ENCODE assay signal across 24 mouse cellular contexts in genomic region chr4:32338451-32338850, GRCm38 (mm10).
DNase-seq lines count a peak whose midpoint lies in the region; ATAC-seq and TF ChIP-seq lines count a peak whose summit lies in the region.
"Had no signal": no experiment of that assay in that cellular context is flagged by ENCODE, and none has a peak within 500 bp of the region (broad histone marks: within the 10 kb centered on the region; RNA-seq: fewer than 3 reads in every experiment).

No protein-coding gene starts in this region.

- peak overlapping the region; percentile 82 for H3K27ac ChIP-seq in heart, embryonic 10.5 days
- H3K27ac ChIP-seq in heart, embryonic 15.5 days, result peak overlapping the region; percentile 77
- no peak overlapping the region for H3K27ac ChIP-seq in lung, postnatal 0 days (ENCODE audit: low read length)
- H3K27ac ChIP-seq in kidney, adult 2 months (ENCODE audit: insufficient read depth, low read depth, low read length), result no peak overlapping the region
- H3K27ac ChIP-seq: hindbrain, embryonic 15.5 days; liver, embryonic 12.5 days had no signal

- 0 out of 2 replicates have a peak, but pooled peaks have one; percentile 19 for ATAC-seq in heart, embryonic 15.5 days (replicated peaks; ENCODE audit: insufficient number of reproducible peaks, insufficient read depth, low FRiP score, low read depth)
- peak; percentile 53 for ATAC-seq in lung, postnatal 0 days
- ATAC-seq: CD4-positive, CD25-positive, alpha-beta regulatory T cell, adult 4 months had no signal

- no peaks in the 10 kb centered on the region for H3K27me3 ChIP-seq in heart, embryonic 10.5 days (ENCODE audit: insufficient read depth, poor library complexity, severe bottlenecking)
- H3K27me3 ChIP-seq in heart, embryonic 15.5 days, result no peaks in the 10 kb centered on the region
- no peaks in the 10 kb centered on the region for H3K27me3 ChIP-seq in lung, postnatal 0 days (replicated peaks; ENCODE audit: insufficient read depth, low read length)
- H3K27me3 ChIP-seq in kidney, adult 2 months (replicated peaks; ENCODE audit: control insufficient read depth, insufficient read depth, low read length), result no peaks in the 10 kb centered on the region
- H3K27me3 ChIP-seq: embryonic facial prominence, embryonic 12.5 days; hindbrain, embryonic 15.5 days; liver, embryonic 12.5 days had no signal

- intact Hi-C loops in heart, postnatal 36 days (cut with DNase I), result loop anchor here (2.0 to 5.0 kb wide), 3 partner anchors 168 to 281 kb away; no protein-coding TSS in a partner anchor
- intact Hi-C loops in heart, postnatal 25 days (cut with DNase I), result loop anchor here (5.0 kb wide), 1 partner anchor 169 kb away; no protein-coding TSS in a partner anchor

- no peak overlapping the region for H3K4me3 ChIP-seq in heart, embryonic 10.5 days
- H3K4me3 ChIP-seq in heart, embryonic 15.5 days, result no peak overlapping the region
- no peak overlapping the region for H3K4me3 ChIP-seq in lung, postnatal 0 days (ENCODE audit: low read depth, low read length)
- H3K4me3 ChIP-seq in kidney, adult 2 months (ENCODE audit: insufficient read depth, low read depth, low read length), result no peak overlapping the region
- H3K4me3 ChIP-seq: embryonic facial prominence, embryonic 12.5 days; hindbrain, embryonic 10.5 days; hindbrain, embryonic 15.5 days; liver, embryonic 12.5 days had no signal

- DNase-seq in heart, embryonic 10.5 days (ENCODE audit: low spot score), result no peak
- DNase-seq in heart, postnatal 36 days, result no peak
- no peak for DNase-seq in heart, postnatal 25 days (ENCODE audit: low spot score)
- peak; percentile 66 for DNase-seq in lung, postnatal 0 days (ENCODE audit: low spot score)
- DNase-seq in lung, postnatal 4 days, result no peak
- DNase-seq in kidney, adult 2 months, result no peak
- DNase-seq: adrenal gland, postnatal 14 days; cerebellum, adult 11-12 months; cerebellum, adult 9-11 months; embryo, embryonic 11 days; gastrocnemius, postnatal 10 days; kidney, adult 9 months; kidney, postnatal 10 days; layer of hippocampus, postnatal 36 days; left cerebral cortex, postnatal 4 days; liver, postnatal 0 days; right cerebral cortex, postnatal 4 days had no signal

- TF ChIP-seq EP300 in lung, postnatal 0 days (IDR thresholded peaks at IDR 0.05), result no peak

- H3K9me3 ChIP-seq in heart, embryonic 10.5 days, result no peaks in the 10 kb centered on the region
- H3K9me3 ChIP-seq in heart, embryonic 15.5 days (replicated peaks), result no peaks in the 10 kb centered on the region
- H3K9me3 ChIP-seq in lung, postnatal 0 days (ENCODE audit: low read length), result no peaks in the 10 kb centered on the region
- H3K9me3 ChIP-seq: embryonic facial prominence, embryonic 12.5 days; hindbrain, embryonic 10.5 days; hindbrain, embryonic 15.5 days; liver, embryonic 12.5 days had no signal

- H3K4me1 ChIP-seq in heart, embryonic 10.5 days, result peaks cover 52% of the 10 kb centered on the region
- H3K4me1 ChIP-seq in heart, embryonic 15.5 days (replicated peaks), result peaks cover 43% of the 10 kb centered on the region
- H3K4me1 ChIP-seq in lung, postnatal 0 days (ENCODE audit: insufficient read depth, low read depth, low read length), result peaks cover 13% of the 10 kb centered on the region; the same call in 1 of the 2 replicates
- peaks cover 6% of the 10 kb centered on the region; the same call in 1 of the 2 replicates for H3K4me1 ChIP-seq in kidney, adult 2 months (ENCODE audit: control insufficient read depth, insufficient read depth, low read length)

- WGBS in heart, embryonic 10.5 days, result 53% methylated on average over 10 of the region's 10 CpGs
- WGBS in heart, embryonic 15.5 days, result 38% methylated on average over 10 of the region's 10 CpGs
- WGBS in lung, postnatal 0 days, result 36% methylated on average over 10 of the region's 10 CpGs
- WGBS in kidney, adult 2 months, result 66% methylated on average over 10 of the region's 10 CpGs

- no peak overlapping the region for H3K4me2 ChIP-seq in heart, embryonic 15.5 days
- no peak overlapping the region for H3K4me2 ChIP-seq in lung, postnatal 0 days (replicated peaks; ENCODE audit: low read depth, low read length)
- H3K4me2 ChIP-seq: embryonic facial prominence, embryonic 12.5 days; hindbrain, embryonic 15.5 days; midbrain, embryonic 11.5 days had no signal

- H3K9ac ChIP-seq in heart, embryonic 15.5 days, result no peak overlapping the region
- no peak overlapping the region for H3K9ac ChIP-seq in lung, postnatal 0 days (replicated peaks; ENCODE audit: low read depth)
- H3K9ac ChIP-seq: embryonic facial prominence, embryonic 12.5 days; hindbrain, embryonic 15.5 days; liver, embryonic 12.5 days; liver, postnatal 0 days had no signal

- no peak for TF ChIP-seq POLR2A in kidney, adult 2 months (IDR thresholded peaks at IDR 0.05; ENCODE audit: low read depth, low read length)

- no peaks in the 10 kb centered on the region for H3K36me3 ChIP-seq in heart, embryonic 10.5 days
- H3K36me3 ChIP-seq in heart, embryonic 15.5 days, result no peaks in the 10 kb centered on the region
- no peaks in the 10 kb centered on the region for H3K36me3 ChIP-seq in lung, postnatal 0 days (ENCODE audit: insufficient read depth, low read length)
- no peaks in the 10 kb centered on the region for H3K36me3 ChIP-seq in kidney, adult 2 months (ENCODE audit: control insufficient read depth, insufficient read depth, low read length)
- H3K36me3 ChIP-seq: embryonic facial prominence, embryonic 12.5 days; hindbrain, embryonic 15.5 days; liver, embryonic 12.5 days had no signal

- no peak for TF ChIP-seq CTCF in lung, postnatal 0 days (IDR thresholded peaks at IDR 0.05)
- TF ChIP-seq CTCF in kidney, adult 2 months (conservative IDR thresholded peaks at IDR 0.05; ENCODE audit: insufficient read depth, insufficient read length, low read depth, low read length), result no peak

Comparison
In these comparisons a context has a peak if more than half of its experiments do, and no peak if none do; other contexts are left out.
1. H3K27ac ChIP-seq: peak in heart, embryonic 10.5 days (single experiment) and heart, embryonic 15.5 days (single experiment); none in lung, postnatal 0 days (single experiment) and kidney, adult 2 months (single experiment).